Mouse (Mus musculus) forebrain, postnatal 0 days (tissue): ENCODE data around the gene Ddr1. TPM values are rescaled to one million over a fixed set of nuclear protein-coding genes. Genes with fewer than 3 reads are reported as not detected.

Experiments
- ATAC-seq: fragments of 200-750 bp; cut with Nextera tagmentation; 2 replicates; pipeline ENCODE4 v1.8.0; 2017; ENCODE audit warnings: mild to moderate bottlenecking, moderate library complexity
- DNase-seq: peaks from one replicate; pipeline ENCODE4 v3.0.0-alpha.2; 2015
- H3K27ac ChIP-seq: fragments of 300-500 bp; sonication (generic); 2 replicates; pipeline ENCODE4 v1.5.1; 2014; ENCODE audit warnings: low read depth, mild to moderate bottlenecking, antibody characterized with exemption, low read length, moderate library complexity, mixed read lengths
- H3K27me3 ChIP-seq: fragments of 300-500 bp; sonication (generic); 2 replicates; pipeline ENCODE4 v1.6.1; 2014; ENCODE audit warnings: mild to moderate bottlenecking, low read length, mixed read lengths; ENCODE audit not compliant: insufficient read depth
- H3K36me3 ChIP-seq: fragments of 300-500 bp; sonication (generic); 2 replicates; pipeline ENCODE4 v1.6.1; 2014; ENCODE audit warnings: mild to moderate bottlenecking, moderate library complexity; ENCODE audit not compliant: insufficient read depth
- H3K4me1 ChIP-seq: fragments of 300-500 bp; sonication (generic); 2 replicates; pipeline ENCODE4 v1.6.1; 2014; ENCODE audit warnings: antibody characterized with exemption; ENCODE audit not compliant: insufficient read depth
- H3K4me2 ChIP-seq: fragments of 300-500 bp; sonication (generic); 2 replicates; pipeline ENCODE4 v1.6.1; 2014; ENCODE audit warnings: low read depth, mild to moderate bottlenecking, moderate library complexity
- H3K4me3 ChIP-seq: fragments of 300-500 bp; sonication (generic); 2 replicates; pipeline ENCODE4 v1.5.1; 2014; ENCODE audit warnings: low read depth, low read length, mixed read lengths
- H3K9ac ChIP-seq: fragments of 300-500 bp; sonication (generic); 2 replicates; pipeline ENCODE4 v1.6.1; 2014; ENCODE audit warnings: mild to moderate bottlenecking
- H3K9me3 ChIP-seq: fragments of 300-500 bp; sonication (generic); 2 replicates; pipeline ENCODE4 v1.6.1; 2016; ENCODE audit warnings: low read length
- CTCF ChIP-seq: sonication (generic); IDR thresholded peaks from 2 replicates; pipeline ENCODE4 v1.5.1; 2016; ENCODE audit warnings: antibody characterized with exemption, control low read depth, low read depth
- WGBS: fragments of 180-500 bp; shearing (Covaris S2); extraction: QIAGEN DNeasy Blood & Tissue Kit; methylation state at CpG from one replicate; pipeline ENCODE4 v1.1.7; 2014; 5-methylcytosine and 5-hydroxymethylcytosine counted together
- polyA plus RNA-seq: library from polyadenylated mRNA; unstranded; fragments of >200 nt; fragmentation: Nextera tagmentation; extraction: Ambion mirVana; gene quantifications from 2 replicates; pipeline ENCODE4 v1.2.1, GENCODE M21; 2015
- total RNA-seq: library from RNA; depleted of rRNA; stranded (reverse); fragments of >200 nt; gene quantifications from 2 replicates; pipeline ENCODE4 v1.2.3, GENCODE M21; 2014

Gene Ddr1
- total and polyA plus RNA-seq, 2 experiments from 2014 or later: 51.2 to 59.8 TPM

- DNase-seq (no peak), ATAC-seq (no peak)
- H3K4me1 ChIP-seq: no peaks in the 10 kb centered on the region
- peak; percentile 41 for TF ChIP-seq CTCF
- H3K9ac ChIP-seq: no peak overlapping the region
- H3K4me3 ChIP-seq: no peak overlapping the region
- no peak overlapping the region for H3K27ac ChIP-seq
- H3K27me3 ChIP-seq: no peaks in the 10 kb centered on the region
- H3K4me2 ChIP-seq: no peak overlapping the region
- WGBS: 83% methylated on average over 17 of the region's 17 CpGs
- H3K9me3 ChIP-seq: no peaks in the 10 kb centered on the region
- H3K36me3 ChIP-seq: peaks cover 33% of the 10 kb centered on the region
Measured at GRCm38 (mm10) chr17:35665957-35666515, 38.4 kb downstream of the Ddr1 start.

- no peak for TF ChIP-seq CTCF
- Histone ChIP-seq H3K27me3 (no peaks in the 10 kb centered on the region), H3K9me3 (no peaks in the 10 kb centered on the region), H3K4me2 (no peak overlapping the region), H3K4me1 (no peaks in the 10 kb centered on the region), H3K27ac (no peak overlapping the region), H3K4me3 (no peak overlapping the region), H3K36me3 (peaks cover 26% of the 10 kb centered on the region), H3K9ac (no peak overlapping the region)
- ATAC-seq: no peak
- 81% methylated on average over 2 of the region's 2 CpGs for WGBS
- no peak for DNase-seq
Measured at GRCm38 (mm10) chr17:35653086-35653485, 51.3 kb downstream of the Ddr1 start.

- Histone ChIP-seq H3K4me2 (no peak overlapping the region), H3K9me3 (no peaks in the 10 kb centered on the region), H3K27me3 (no peaks in the 10 kb centered on the region), H3K9ac (no peak overlapping the region), H3K4me1 (no peaks in the 10 kb centered on the region), H3K27ac (no peak overlapping the region), H3K4me3 (no peak overlapping the region), H3K36me3 (no peaks in the 10 kb centered on the region)
- 68% methylated on average over 2 of the region's 2 CpGs for WGBS
- DNase-seq: no peak
- TF ChIP-seq CTCF: no peak
- no peak for ATAC-seq
Measured at GRCm38 (mm10) chr17:35649429-35649828, 55.0 kb downstream of the Ddr1 start.

DNA sequence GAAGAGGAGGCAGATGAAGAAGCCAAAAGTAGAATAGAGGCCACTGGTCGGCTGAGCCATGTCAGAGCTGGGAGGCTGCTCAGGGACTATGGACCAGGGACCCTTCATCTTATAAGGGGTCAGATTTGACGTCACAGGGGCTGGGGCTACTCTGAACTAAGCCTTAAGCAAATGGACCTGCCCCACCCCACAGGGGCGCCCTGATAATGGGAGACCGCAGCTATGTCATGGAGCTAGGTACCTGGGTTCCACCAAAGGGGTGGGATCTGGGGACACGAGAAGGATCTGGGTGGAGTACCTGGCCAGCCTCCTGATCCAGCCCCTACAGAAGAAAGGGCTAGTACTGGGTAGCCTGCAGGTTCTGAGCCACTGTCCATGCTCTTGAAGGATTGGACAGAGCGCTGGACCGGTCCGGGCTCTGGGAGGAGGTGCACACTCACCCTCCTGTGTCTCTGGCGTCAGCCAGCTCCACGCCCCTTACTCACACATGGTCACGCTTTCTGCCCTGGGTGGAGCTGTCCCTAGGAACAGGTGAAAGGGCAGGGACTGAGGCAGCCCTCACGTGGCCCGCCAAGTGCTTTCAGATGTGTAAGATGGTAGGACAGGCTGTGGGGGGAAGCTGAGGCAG is 60.7 kb downstream of the Ddr1 start, which contains the start of gene Mucl3:
Gene Mucl3 (minus strand): TSS at position 87 of the 628 bp plus-strand sequence.
- DNase-seq: no peak
- Histone ChIP-seq H3K4me2 (no peak within 1 kb of the TSS), H3K27ac (no peak within 1 kb of the TSS), H3K36me3 (no peaks in the 10 kb centered on the region), H3K9me3 (no peaks in the 10 kb centered on the region), H3K9ac (no peak within 1 kb of the TSS), H3K4me3 (no peak within 1 kb of the TSS), H3K27me3 (no peaks in the 10 kb centered on the region), H3K4me1 (no peaks in the 10 kb centered on the region)
- no peak for TF ChIP-seq CTCF
- ATAC-seq: no peak
- WGBS: 76% methylated on average over 13 of the region's 13 CpGs

DNA sequence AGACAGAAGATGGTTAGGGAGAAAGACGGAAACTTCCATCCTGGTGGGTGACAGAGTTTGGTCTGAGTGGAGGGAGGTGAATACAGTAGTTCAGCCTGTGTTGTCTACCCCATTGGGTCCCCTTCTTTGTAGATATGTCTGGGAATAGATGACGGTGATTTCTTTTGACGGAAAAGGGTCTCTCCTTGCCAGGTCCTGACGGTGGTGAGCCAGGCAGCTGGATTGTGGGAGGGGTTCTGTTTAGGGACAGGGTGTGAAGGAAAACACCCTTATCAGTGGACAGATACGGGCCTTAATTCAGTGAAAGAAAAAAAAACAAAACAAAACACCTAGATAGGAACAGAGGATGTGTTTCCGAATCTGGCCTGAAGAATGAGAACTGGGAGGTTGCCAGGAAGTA is 65.1 kb downstream of the Ddr1 start:
- H3K27me3 ChIP-seq: no peaks in the 10 kb centered on the region
- ATAC-seq: no peak
- no peak overlapping the region for H3K9ac ChIP-seq
- no peak overlapping the region for H3K4me2 ChIP-seq
- no peaks in the 10 kb centered on the region for H3K36me3 ChIP-seq
- WGBS: 80% methylated on average over 6 of the region's 6 CpGs
- no peaks in the 10 kb centered on the region for H3K9me3 ChIP-seq
- no peak for TF ChIP-seq CTCF
- no peak for DNase-seq
- no peak overlapping the region for H3K27ac ChIP-seq
- no peak overlapping the region for H3K4me3 ChIP-seq
- no peaks in the 10 kb centered on the region for H3K4me1 ChIP-seq

- TF ChIP-seq CTCF: no peak
- peak; percentile 66 for ATAC-seq
- WGBS: 28% methylated on average over 14 of the region's 14 CpGs
Measured at GRCm38 (mm10) chr17:35638475-35639190, 65.8 kb downstream of the Ddr1 start.

DNA sequence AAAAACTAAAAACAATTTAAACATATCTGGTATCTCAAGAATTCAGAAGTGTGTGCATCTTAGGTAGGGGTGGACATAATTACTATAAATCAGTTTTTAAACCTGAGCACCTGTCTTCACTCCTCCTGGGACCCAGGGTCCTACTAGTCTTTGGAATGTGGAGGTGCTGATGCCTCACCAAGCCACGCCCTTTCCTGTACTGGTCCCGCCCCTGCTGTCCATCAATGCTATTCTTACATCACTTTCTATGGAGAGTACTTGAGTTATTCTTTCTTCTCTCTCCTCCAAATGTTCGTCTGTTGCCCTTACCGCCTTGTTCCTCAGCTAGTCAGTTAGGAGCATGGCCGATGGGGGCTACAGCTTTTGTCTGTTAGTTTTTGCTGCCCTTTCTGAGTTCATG is 68.1 kb downstream of the Ddr1 start:
- Histone ChIP-seq H3K36me3 (no peaks in the 10 kb centered on the region), H3K4me3 (0 out of 2 replicates have a peak overlapping the region, but pooled peaks have one; percentile 43), H3K4me1 (no peaks in the 10 kb centered on the region), H3K27ac (no peak overlapping the region), H3K9me3 (no peaks in the 10 kb centered on the region), H3K4me2 (peak overlapping the region; percentile 58; the same call in 1 of the 2 replicates), H3K27me3 (no peaks in the 10 kb centered on the region), H3K9ac (no peak overlapping the region)
- 35% methylated on average over 5 of the region's 5 CpGs for WGBS
- peak; percentile 32; the same call in 1 of the 2 replicates for ATAC-seq
- TF ChIP-seq CTCF: no peak
- DNase-seq: no peak

More at GRCm38 (mm10) chr17:35638475-35639190, 65.8 kb downstream of the Ddr1 start:
- Histone ChIP-seq H3K27ac (no peak overlapping the region), H3K9me3 (no peaks in the 10 kb centered on the region), H3K4me3 (no peak overlapping the region), H3K27me3 (no peaks in the 10 kb centered on the region), H3K36me3 (no peaks in the 10 kb centered on the region), H3K9ac (no peak overlapping the region), H3K4me1 (no peaks in the 10 kb centered on the region), H3K4me2 (no peak overlapping the region)
- DNase-seq: peak; percentile 76
